Mouse (Mus musculus) forebrain, embryonic 12.5 days (tissue): Measurements from ENCODE around the gene Cmas. TPM values are rescaled to one million over a fixed set of nuclear protein-coding genes. Genes with fewer than 3 reads are reported as not detected.

Source experiments
- ATAC-seq: fragments of 200-750 bp; cut with Nextera tagmentation; 2 replicates; pipeline ENCODE4 v1.8.0; 2017; ENCODE audit warnings: moderate TSS enrichment; ENCODE audit not compliant: low FRiP score
- H3K27ac ChIP-seq: fragments of 300-500 bp; sonication (generic); 2 replicates; pipeline ENCODE4 v1.5.1; 2016; ENCODE audit warnings: mild to moderate bottlenecking
- H3K27me3 ChIP-seq: fragments of 300-500 bp; sonication (generic); 2 replicates; pipeline ENCODE4 v1.6.1; 2016; ENCODE audit warnings: mild to moderate bottlenecking
- H3K36me3 ChIP-seq: fragments of 300-500 bp; sonication (generic); replicated peaks from 2 replicates; pipeline ENCODE4 v1.6.1; 2016; ENCODE audit warnings: mild to moderate bottlenecking
- H3K4me1 ChIP-seq: fragments of 300-500 bp; sonication (generic); 2 replicates; pipeline ENCODE4 v1.6.1; 2016
- H3K4me2 ChIP-seq: fragments of 300-500 bp; sonication (generic); 2 replicates; pipeline ENCODE4 v1.6.1; 2016; ENCODE audit warnings: mild to moderate bottlenecking, moderate library complexity
- H3K4me3 ChIP-seq: fragments of 300-500 bp; sonication (generic); replicated peaks from 2 replicates; pipeline ENCODE4 v1.5.1; 2016; ENCODE audit warnings: mild to moderate bottlenecking
- H3K9ac ChIP-seq: fragments of 300-500 bp; sonication (generic); 2 replicates; pipeline ENCODE4 v1.6.1; 2016; ENCODE audit warnings: mild to moderate bottlenecking
- H3K9me3 ChIP-seq: fragments of 300-500 bp; sonication (generic); 2 replicates; pipeline ENCODE4 v1.6.1; 2016
- WGBS: fragments of 180-500 bp; shearing (Covaris S2); methylation state at CpG from one replicate; pipeline ENCODE4 v1.1.7; 2016; 5-methylcytosine and 5-hydroxymethylcytosine counted together
- polyA plus RNA-seq: library from polyadenylated mRNA; unstranded; fragments of >200 nt; fragmentation: Nextera tagmentation; extraction: Ambion mirVana; gene quantifications from 2 replicates; pipeline ENCODE4 v1.2.1, GENCODE M21; 2016

Cmas gene
- polyA plus RNA-seq, 1 experiment from 2014 or later: 117 TPM

GRCm38 (mm10) chr6:142818306-142818705 lies 61.8 kb downstream of the Cmas start:
- peaks cover 10% of the 10 kb centered on the region for H3K4me1 ChIP-seq
- no peak for ATAC-seq
- no peak overlapping the region for H3K4me3 ChIP-seq
- peaks cover 8% of the 10 kb centered on the region; the same call in 1 of the 2 replicates for H3K27me3 ChIP-seq
- H3K36me3 ChIP-seq: no peaks in the 10 kb centered on the region
- no peak overlapping the region for H3K9ac ChIP-seq
- H3K27ac ChIP-seq: no peak overlapping the region
- 96% methylated on average over 10 of the region's 10 CpGs for WGBS
- no peak overlapping the region for H3K4me2 ChIP-seq
- H3K9me3 ChIP-seq: no peaks in the 10 kb centered on the region

GRCm38 (mm10) chr6:142823008-142823787 lies 66.7 kb downstream of the Cmas start:
- H3K4me2 ChIP-seq: no peak overlapping the region
- no peak overlapping the region for H3K4me3 ChIP-seq
- H3K9me3 ChIP-seq: no peaks in the 10 kb centered on the region
- H3K27ac ChIP-seq: no peak overlapping the region
- H3K27me3 ChIP-seq: no peaks in the 10 kb centered on the region
- H3K36me3 ChIP-seq: no peaks in the 10 kb centered on the region
- WGBS: 77% methylated on average over 5 of the region's 5 CpGs
- no peak overlapping the region for H3K9ac ChIP-seq
- no peaks in the 10 kb centered on the region for H3K4me1 ChIP-seq
- ATAC-seq: no peak

Other genes with a start within 250 kb of the Cmas start
- gene Ldhb, start 248.7 kb upstream of the Cmas start, polyA plus RNA-seq: 422 and 446 TPM in 2 replicates
- gene Kcnj8, start 185.1 kb upstream of the Cmas start, polyA plus RNA-seq: 4.9 and 5.5 TPM in 2 replicates
- 1.9 and 2.1 TPM in 2 replicates for gene Abcc9, start 54.4 kb upstream of the Cmas start, polyA plus RNA-seq
- 0.09 and 0.17 TPM in 2 replicates for gene Sult6b2, start 47.8 kb downstream of the Cmas start, polyA plus RNA-seq
- 6.3 and 6.4 TPM in 2 replicates for gene St8sia1, start 207.8 kb downstream of the Cmas start, polyA plus RNA-seq